Mouse (Mus musculus) mouse trophoblast stem cell (cell line): ENCODE measurements at regions not wholly inside any gene's neighbourhood (a gene's known extent, or its start where the extent isn't known, plus 50 kb on each side); places are given as distances from the start of the nearest gene placed in this dataset.

Source experiments
- in situ Hi-C, 2 experiments: fragments of 300-500 bp; cut with MseI, MboI; formaldehyde crosslinking; loops; 2 replicates in 1 of 2; 3 replicates in 1 of 2; pipeline ENCODE4 v1.15.1; 2025

DNA sequence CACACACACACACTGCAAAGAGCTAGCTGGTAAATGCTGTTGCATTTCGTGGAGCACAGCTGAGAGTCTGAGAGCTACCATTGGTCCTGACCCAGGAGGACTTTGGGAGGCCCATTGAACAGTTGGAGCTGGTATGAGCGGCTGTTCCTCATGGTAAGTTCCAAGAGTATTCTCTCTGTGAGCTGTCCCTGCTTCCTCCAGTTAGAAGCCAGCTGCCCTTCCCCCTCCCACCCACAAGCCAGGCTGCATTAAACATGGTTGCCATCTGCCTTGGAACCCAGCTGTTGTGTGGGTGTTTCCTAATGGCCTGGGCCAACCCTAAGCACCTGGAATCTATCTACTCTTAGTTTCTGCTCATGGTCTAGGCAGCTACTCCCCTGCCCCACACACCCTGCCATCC lies 174.4 kb downstream of the Cct6b start:
- in situ Hi-C loops = no loop called here

GRCm38 (mm10) chr11:82588744-82589143 lies 175.4 kb downstream of the Cct6b start:
- in situ Hi-C loops = no loop called here

DNA sequence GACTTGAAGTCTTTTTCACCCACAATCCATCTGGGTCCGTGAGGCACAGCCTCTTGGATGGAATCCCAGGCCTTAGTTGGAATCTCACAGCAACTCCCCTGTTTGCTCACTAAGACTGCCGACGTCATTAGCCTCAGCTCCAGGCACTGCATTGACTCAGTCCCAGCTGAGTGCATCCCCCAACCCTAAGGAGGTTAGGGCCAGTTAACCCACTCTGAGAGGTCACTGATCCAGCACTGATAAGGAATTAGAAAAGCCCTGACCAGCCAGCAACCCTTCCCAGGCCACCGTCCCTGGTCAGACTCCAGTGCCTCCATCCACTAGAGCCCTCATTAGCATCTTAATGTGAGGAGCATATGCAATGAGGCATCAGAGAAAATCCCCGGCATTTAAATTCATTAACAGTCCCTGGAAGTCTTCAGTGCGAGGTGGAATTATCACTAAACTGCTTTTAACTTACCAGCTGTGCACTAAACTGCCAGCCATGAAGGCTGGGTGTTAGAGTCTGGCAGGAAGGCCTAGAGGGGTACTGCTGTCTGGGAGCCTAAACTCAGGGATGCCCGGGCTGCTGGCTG lies 184.2 kb downstream of the Cct6b start:
- in situ Hi-C loops = no loop called here

- in situ Hi-C loops = no loop called here
Measured at GRCm38 (mm10) chr11:82576019-82576418, 187.3 kb downstream of the Tmem132e start.

DNA sequence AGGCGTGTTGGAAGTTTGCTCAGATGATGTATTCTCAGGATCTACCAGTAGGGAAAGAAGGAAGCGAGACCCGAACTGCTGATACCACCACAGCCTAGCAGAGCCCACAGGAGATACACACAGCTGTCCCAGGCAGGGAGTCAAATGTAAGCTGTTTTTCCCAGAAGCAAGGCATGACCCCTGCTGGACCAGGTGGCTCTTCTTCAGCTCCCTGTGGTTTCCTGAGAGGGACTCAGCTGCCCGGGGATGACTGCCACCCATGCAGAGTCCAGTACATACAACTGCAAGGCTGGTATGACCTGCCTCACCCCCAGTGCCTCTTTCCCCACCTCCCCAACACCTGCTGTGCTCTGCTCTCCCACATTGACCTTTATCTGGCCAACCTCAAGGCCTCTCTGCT lies 184.4 kb downstream of the Tmem132e start:
- in situ Hi-C loops = no loop called here

- in situ Hi-C loops = no loop called here
Measured at GRCm38 (mm10) chr11:82571525-82571924, 182.8 kb downstream of the Tmem132e start.

DNA sequence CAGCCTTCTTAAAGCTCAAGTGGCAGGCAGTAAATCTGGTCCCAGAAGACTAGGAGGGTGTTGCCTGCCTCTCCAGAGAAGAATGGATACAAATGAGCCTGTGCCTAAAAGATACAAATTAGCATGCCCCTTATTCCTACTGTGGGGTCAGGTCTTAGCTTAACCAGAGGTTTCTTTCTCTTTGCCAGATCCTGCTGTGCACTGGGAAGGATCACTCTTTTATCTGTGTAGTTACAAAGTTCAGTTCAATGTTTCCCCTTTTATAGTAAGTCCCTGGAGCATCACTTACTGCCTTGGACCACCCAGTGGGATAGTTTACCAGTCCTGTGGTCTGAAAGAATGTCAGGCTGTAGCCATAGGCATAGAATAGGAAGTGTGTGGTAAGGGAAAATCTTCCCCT lies 181.1 kb downstream of the Tmem132e start:
- in situ Hi-C loops = no loop called here

DNA sequence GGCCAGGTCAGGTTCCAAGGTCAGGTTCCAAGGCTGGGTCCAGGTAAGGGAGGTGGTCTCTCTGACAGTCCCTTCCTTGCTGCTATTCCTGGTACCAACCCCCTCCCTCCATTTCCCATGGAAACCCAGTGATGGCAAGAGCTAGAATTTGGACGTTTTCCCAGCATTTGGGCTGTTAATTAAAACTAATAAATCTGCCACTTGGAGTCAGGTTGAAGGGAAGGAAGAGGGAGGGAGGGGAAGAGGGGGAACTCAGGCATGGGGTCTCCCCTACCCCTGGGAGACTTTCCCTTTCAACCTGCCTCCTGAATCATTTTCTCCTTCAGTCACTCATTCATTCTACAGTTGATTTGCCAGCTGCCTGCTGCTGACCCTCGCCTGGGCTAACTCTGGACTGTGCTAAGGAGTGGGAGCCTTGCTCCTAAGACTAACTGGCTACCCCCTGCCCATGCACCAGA lies 179.5 kb downstream of the Tmem132e start:
- in situ Hi-C loops = no loop called here

DNA sequence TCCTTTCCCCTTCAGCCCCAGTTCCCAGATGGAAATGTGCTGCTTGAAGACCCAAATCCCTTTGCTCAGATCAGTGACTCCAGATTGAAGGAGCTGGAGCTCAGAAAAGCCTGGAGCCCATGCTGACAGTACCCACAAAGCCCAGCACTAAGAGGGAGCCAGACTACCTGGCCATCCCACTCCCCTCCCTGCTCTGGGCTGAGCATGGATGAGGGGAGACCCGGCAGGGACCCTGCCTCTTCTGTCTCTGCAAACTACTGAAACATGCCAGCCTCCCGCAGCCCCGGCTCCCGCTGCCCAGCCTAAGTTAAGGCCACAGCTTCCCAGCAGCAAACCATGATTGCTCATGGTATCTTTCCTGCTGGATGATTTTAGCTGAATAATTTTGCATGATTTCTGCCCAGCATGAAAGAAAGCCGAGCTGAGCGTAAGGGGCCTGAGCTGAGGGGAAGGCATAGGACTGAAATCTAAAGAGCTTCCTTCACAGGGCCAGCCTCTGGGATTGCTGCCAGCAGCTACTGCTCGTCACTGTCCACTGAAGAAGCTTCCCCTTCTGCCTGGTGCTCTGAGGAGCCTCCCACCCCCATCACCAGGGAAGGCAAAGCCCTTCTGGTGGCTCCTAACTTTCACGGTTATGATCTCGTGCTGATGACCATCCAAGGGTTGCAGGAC lies 178.4 kb downstream of the Tmem132e start:
- in situ Hi-C loops = no loop called here

GRCm38 (mm10) chr11:82566092-82566491 lies 177.4 kb downstream of the Tmem132e start:
- in situ Hi-C loops = no loop called here

GRCm38 (mm10) chr11:82564181-82564580 lies 175.5 kb downstream of the Tmem132e start:
- in situ Hi-C loops = no loop called here

DNA sequence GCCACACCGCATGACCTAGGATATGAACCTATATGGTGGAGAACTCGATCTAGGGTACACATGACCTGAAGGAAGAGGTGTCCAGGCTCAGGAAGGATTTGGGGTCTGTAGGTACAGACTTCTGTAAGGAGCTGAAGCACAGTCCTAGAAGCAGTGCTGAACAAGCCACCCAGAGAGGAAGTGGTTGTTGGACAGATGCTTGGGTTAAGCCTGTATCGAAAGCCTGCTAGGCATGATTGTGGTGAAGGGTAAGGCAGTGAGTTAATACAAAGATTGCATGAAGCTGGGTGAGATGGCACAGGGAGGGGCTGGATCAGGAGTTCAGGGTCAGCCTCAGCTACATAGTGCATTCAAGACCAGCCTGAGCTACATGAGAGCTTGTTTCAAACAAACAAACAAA lies 153.3 kb downstream of the Tmem132e start:
- in situ Hi-C loops = no loop called here

GRCm38 (mm10) chr11:82541376-82541775 lies 152.7 kb downstream of the Tmem132e start:
- in situ Hi-C loops = no loop called here

GRCm38 (mm10) chr11:82537931-82538330 lies 149.2 kb downstream of the Tmem132e start:
- in situ Hi-C loops = no loop called here

GRCm38 (mm10) chr11:82523200-82523802 lies 134.6 kb downstream of the Tmem132e start:
- in situ Hi-C loops = no loop called here

GRCm38 (mm10) chr11:82521383-82521782 lies 132.7 kb downstream of the Tmem132e start:
- in situ Hi-C loops = no loop called here

- in situ Hi-C loops = no loop called here
Measured at GRCm38 (mm10) chr11:82518691-82519090, 130.0 kb downstream of the Tmem132e start.

DNA sequence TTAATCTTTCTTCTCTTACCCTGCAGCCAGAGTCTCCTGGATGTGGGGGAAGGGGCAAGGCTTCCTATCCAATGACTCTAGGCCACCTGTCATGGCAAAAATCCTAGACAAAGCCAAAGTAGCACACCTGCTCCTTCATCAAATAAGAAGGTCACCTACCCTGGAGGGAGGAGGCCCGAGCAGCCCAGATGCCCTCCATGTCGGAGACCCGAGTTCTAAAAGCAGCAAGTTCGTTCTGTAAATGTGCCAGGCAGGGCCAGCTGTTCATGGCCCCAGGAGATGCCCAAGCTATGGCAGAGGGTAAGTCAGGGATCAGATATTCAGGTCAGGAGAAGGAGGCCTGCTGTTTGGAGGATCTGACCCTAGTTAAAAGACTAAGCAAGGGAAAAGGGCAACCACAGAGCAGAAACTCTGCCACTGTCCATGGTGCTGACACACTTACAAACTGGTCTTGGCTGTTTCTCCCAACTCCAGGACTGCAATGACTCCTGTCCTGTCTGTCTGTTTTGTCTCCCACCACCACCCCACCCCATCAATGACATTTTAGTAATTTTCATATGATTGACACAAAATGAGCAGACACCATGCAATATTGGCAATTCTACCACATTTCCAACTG lies 125.9 kb downstream of the Tmem132e start:
- in situ Hi-C loops = no loop called here

- in situ Hi-C loops = no loop called here
Measured at GRCm38 (mm10) chr11:82508564-82508963, 119.9 kb downstream of the Tmem132e start.
